Mouse (Mus musculus): Measurements from ENCODE around the gene Rgs6. TPM values are rescaled to one million over a fixed set of nuclear protein-coding genes. Genes with fewer than 3 reads are reported as not detected.

Gene Rgs6
- polyA plus RNA-seq, 1 experiment from 2014 or later: 2.6 TPM

- no peak overlapping the region for H3K4me2 ChIP-seq (ENCODE audit: low read depth, low read length)
- no peaks in the 10 kb centered on the region for H3K27me3 ChIP-seq (replicated peaks; ENCODE audit: control insufficient read depth, insufficient read depth, low read length)
- no peaks in the 10 kb centered on the region for H3K36me3 ChIP-seq (ENCODE audit: control insufficient read depth, insufficient read depth, low read length)
- no peak overlapping the region for H3K9ac ChIP-seq (ENCODE audit: low read depth, low read length)
- H3K4me3 ChIP-seq (ENCODE audit: low read depth, low read length): no peak overlapping the region
- no peaks in the 10 kb centered on the region for H3K4me1 ChIP-seq (ENCODE audit: control insufficient read depth, insufficient read depth, low read length)
- DNase-seq (ENCODE audit: low spot score): no peak
- H3K9me3 ChIP-seq (ENCODE audit: control insufficient read depth, low read length): no peaks in the 10 kb centered on the region
- 74% methylated on average over 4 of the region's 4 CpGs for WGBS
- no peak for ATAC-seq (ENCODE audit: low read depth)
- no peak overlapping the region for H3K27ac ChIP-seq (replicated peaks; ENCODE audit: low read depth, low read length)
Measured at GRCm38 (mm10) chr12:83011056-83011565, 423.0 kb downstream of the Rgs6 start.

- ATAC-seq (ENCODE audit: low read depth): no peak
- Histone ChIP-seq H3K4me1 (ENCODE audit: control insufficient read depth, insufficient read depth, low read length) (no peaks in the 10 kb centered on the region), H3K4me2 (ENCODE audit: low read depth, low read length) (no peak overlapping the region), H3K27me3 (replicated peaks; ENCODE audit: control insufficient read depth, insufficient read depth, low read length) (no peaks in the 10 kb centered on the region), H3K9me3 (ENCODE audit: control insufficient read depth, low read length) (no peaks in the 10 kb centered on the region), H3K4me3 (ENCODE audit: low read depth, low read length) (no peak overlapping the region), H3K27ac (replicated peaks; ENCODE audit: low read depth, low read length) (no peak overlapping the region), H3K36me3 (ENCODE audit: control insufficient read depth, insufficient read depth, low read length) (no peaks in the 10 kb centered on the region), H3K9ac (ENCODE audit: low read depth, low read length) (no peak overlapping the region)
- WGBS: 69% methylated on average over 4 of the region's 4 CpGs
- no peak for DNase-seq (ENCODE audit: low spot score)
Measured at GRCm38 (mm10) chr12:83013918-83014691, 426.0 kb downstream of the Rgs6 start.

- no peak overlapping the region for H3K9ac ChIP-seq (ENCODE audit: low read depth, low read length)
- 24% methylated on average over 2 of the region's 2 CpGs for WGBS
- H3K36me3 ChIP-seq (ENCODE audit: control insufficient read depth, insufficient read depth, low read length): no peaks in the 10 kb centered on the region
- no peak overlapping the region for H3K4me2 ChIP-seq (ENCODE audit: low read depth, low read length)
- no peaks in the 10 kb centered on the region for H3K27me3 ChIP-seq (replicated peaks; ENCODE audit: control insufficient read depth, insufficient read depth, low read length)
- DNase-seq (ENCODE audit: low spot score) (peak; percentile 26), ATAC-seq (ENCODE audit: low read depth) (no peak)
- no peaks in the 10 kb centered on the region for H3K4me1 ChIP-seq (ENCODE audit: control insufficient read depth, insufficient read depth, low read length)
- no peak overlapping the region for H3K27ac ChIP-seq (replicated peaks; ENCODE audit: low read depth, low read length)
- no peaks in the 10 kb centered on the region for H3K9me3 ChIP-seq (ENCODE audit: control insufficient read depth, low read length)
- H3K4me3 ChIP-seq (ENCODE audit: low read depth, low read length): no peak overlapping the region
Measured at GRCm38 (mm10) chr12:83014848-83015247, 426.8 kb downstream of the Rgs6 start.

GRCm38 (mm10) chr12:83015366-83015765 lies 427.3 kb downstream of the Rgs6 start:
- no peak overlapping the region for H3K4me2 ChIP-seq (ENCODE audit: low read depth, low read length)
- H3K9me3 ChIP-seq (ENCODE audit: control insufficient read depth, low read length): no peaks in the 10 kb centered on the region
- H3K4me3 ChIP-seq (ENCODE audit: low read depth, low read length): no peak overlapping the region
- WGBS: 59% methylated on average over 5 of the region's 5 CpGs
- H3K27me3 ChIP-seq (replicated peaks; ENCODE audit: control insufficient read depth, insufficient read depth, low read length): no peaks in the 10 kb centered on the region
- H3K36me3 ChIP-seq (ENCODE audit: control insufficient read depth, insufficient read depth, low read length): no peaks in the 10 kb centered on the region
- DNase-seq (ENCODE audit: low spot score) (no peak), ATAC-seq (ENCODE audit: low read depth) (no peak)
- H3K27ac ChIP-seq (replicated peaks; ENCODE audit: low read depth, low read length): no peak overlapping the region
- H3K9ac ChIP-seq (ENCODE audit: low read depth, low read length): no peak overlapping the region
- no peaks in the 10 kb centered on the region for H3K4me1 ChIP-seq (ENCODE audit: control insufficient read depth, insufficient read depth, low read length)

- H3K9me3 ChIP-seq (ENCODE audit: control insufficient read depth, low read length): no peaks in the 10 kb centered on the region
- DNase-seq (ENCODE audit: low spot score) (no peak), ATAC-seq (ENCODE audit: low read depth) (no peak)
- WGBS: 81% methylated on average over 6 of the region's 6 CpGs
- no peak overlapping the region for H3K4me2 ChIP-seq (ENCODE audit: low read depth, low read length)
- no peaks in the 10 kb centered on the region for H3K4me1 ChIP-seq (ENCODE audit: control insufficient read depth, insufficient read depth, low read length)
- H3K27me3 ChIP-seq (replicated peaks; ENCODE audit: control insufficient read depth, insufficient read depth, low read length): no peaks in the 10 kb centered on the region
- no peak overlapping the region for H3K4me3 ChIP-seq (ENCODE audit: low read depth, low read length)
- no peaks in the 10 kb centered on the region for H3K36me3 ChIP-seq (ENCODE audit: control insufficient read depth, insufficient read depth, low read length)
- no peak overlapping the region for H3K9ac ChIP-seq (ENCODE audit: low read depth, low read length)
- H3K27ac ChIP-seq (replicated peaks; ENCODE audit: low read depth, low read length): no peak overlapping the region
Measured at GRCm38 (mm10) chr12:83016486-83016885, 428.4 kb downstream of the Rgs6 start.

GRCm38 (mm10) chr12:83018005-83018404 lies 429.9 kb downstream of the Rgs6 start:
- Histone ChIP-seq H3K4me3 (ENCODE audit: low read depth, low read length) (no peak overlapping the region), H3K27me3 (replicated peaks; ENCODE audit: control insufficient read depth, insufficient read depth, low read length) (no peaks in the 10 kb centered on the region), H3K4me1 (ENCODE audit: control insufficient read depth, insufficient read depth, low read length) (no peaks in the 10 kb centered on the region), H3K4me2 (ENCODE audit: low read depth, low read length) (no peak overlapping the region), H3K36me3 (ENCODE audit: control insufficient read depth, insufficient read depth, low read length) (no peaks in the 10 kb centered on the region), H3K27ac (replicated peaks; ENCODE audit: low read depth, low read length) (no peak overlapping the region), H3K9ac (ENCODE audit: low read depth, low read length) (no peak overlapping the region), H3K9me3 (ENCODE audit: control insufficient read depth, low read length) (no peaks in the 10 kb centered on the region)
- DNase-seq (ENCODE audit: low spot score) (peak; percentile 83), ATAC-seq (ENCODE audit: low read depth) (no peak)
- WGBS: 5% methylated on average over 3 of the region's 3 CpGs

GRCm38 (mm10) chr12:83026985-83027384 lies 438.9 kb downstream of the Rgs6 start:
- Histone ChIP-seq H3K4me2 (ENCODE audit: low read depth, low read length) (no peak overlapping the region), H3K36me3 (ENCODE audit: control insufficient read depth, insufficient read depth, low read length) (no peaks in the 10 kb centered on the region), H3K27ac (replicated peaks; ENCODE audit: low read depth, low read length) (no peak overlapping the region), H3K4me3 (ENCODE audit: low read depth, low read length) (no peak overlapping the region), H3K9me3 (ENCODE audit: control insufficient read depth, low read length) (no peaks in the 10 kb centered on the region), H3K4me1 (ENCODE audit: control insufficient read depth, insufficient read depth, low read length) (no peaks in the 10 kb centered on the region), H3K27me3 (replicated peaks; ENCODE audit: control insufficient read depth, insufficient read depth, low read length) (no peaks in the 10 kb centered on the region), H3K9ac (ENCODE audit: low read depth, low read length) (no peak overlapping the region)
- 42% methylated on average over 3 of the region's 3 CpGs for WGBS
- ATAC-seq (ENCODE audit: low read depth): no peak
- DNase-seq (ENCODE audit: low spot score): no peak

GRCm38 (mm10) chr12:83033171-83033835 lies 445.2 kb downstream of the Rgs6 start:
- Histone ChIP-seq H3K9ac (ENCODE audit: low read depth, low read length) (no peak overlapping the region), H3K27me3 (replicated peaks; ENCODE audit: control insufficient read depth, insufficient read depth, low read length) (no peaks in the 10 kb centered on the region), H3K4me3 (ENCODE audit: low read depth, low read length) (no peak overlapping the region), H3K27ac (replicated peaks; ENCODE audit: low read depth, low read length) (no peak overlapping the region), H3K9me3 (ENCODE audit: control insufficient read depth, low read length) (no peaks in the 10 kb centered on the region), H3K36me3 (ENCODE audit: control insufficient read depth, insufficient read depth, low read length) (no peaks in the 10 kb centered on the region), H3K4me2 (ENCODE audit: low read depth, low read length) (no peak overlapping the region), H3K4me1 (ENCODE audit: control insufficient read depth, insufficient read depth, low read length) (0 out of 2 replicates have a peak, but pooled peaks cover 4% of the 10 kb centered on the region)
- DNase-seq (ENCODE audit: low spot score): no peak
- no peak for ATAC-seq (ENCODE audit: low read depth)
- 68% methylated on average over 7 of the region's 7 CpGs for WGBS
